Mouse (Mus musculus) hematopoietic multipotent progenitor cell, adult 10-12 weeks (in vitro differentiated cells): Measurements from ENCODE around the gene Wars2. TPM values are rescaled to one million over a fixed set of nuclear protein-coding genes. Genes with fewer than 3 reads are reported as not detected.

Experiments used
- polyA plus RNA-seq: library from polyadenylated mRNA; stranded (reverse); fragments of >175 nt; gene quantifications from 2 replicates; pipeline ENCODE4 v1.2.3, GENCODE M21; 2012; ENCODE audit warnings: low replicate concordance

Wars2 gene
- polyA plus RNA-seq: 0.45 and 1.2 TPM in 2 replicates

DNA sequence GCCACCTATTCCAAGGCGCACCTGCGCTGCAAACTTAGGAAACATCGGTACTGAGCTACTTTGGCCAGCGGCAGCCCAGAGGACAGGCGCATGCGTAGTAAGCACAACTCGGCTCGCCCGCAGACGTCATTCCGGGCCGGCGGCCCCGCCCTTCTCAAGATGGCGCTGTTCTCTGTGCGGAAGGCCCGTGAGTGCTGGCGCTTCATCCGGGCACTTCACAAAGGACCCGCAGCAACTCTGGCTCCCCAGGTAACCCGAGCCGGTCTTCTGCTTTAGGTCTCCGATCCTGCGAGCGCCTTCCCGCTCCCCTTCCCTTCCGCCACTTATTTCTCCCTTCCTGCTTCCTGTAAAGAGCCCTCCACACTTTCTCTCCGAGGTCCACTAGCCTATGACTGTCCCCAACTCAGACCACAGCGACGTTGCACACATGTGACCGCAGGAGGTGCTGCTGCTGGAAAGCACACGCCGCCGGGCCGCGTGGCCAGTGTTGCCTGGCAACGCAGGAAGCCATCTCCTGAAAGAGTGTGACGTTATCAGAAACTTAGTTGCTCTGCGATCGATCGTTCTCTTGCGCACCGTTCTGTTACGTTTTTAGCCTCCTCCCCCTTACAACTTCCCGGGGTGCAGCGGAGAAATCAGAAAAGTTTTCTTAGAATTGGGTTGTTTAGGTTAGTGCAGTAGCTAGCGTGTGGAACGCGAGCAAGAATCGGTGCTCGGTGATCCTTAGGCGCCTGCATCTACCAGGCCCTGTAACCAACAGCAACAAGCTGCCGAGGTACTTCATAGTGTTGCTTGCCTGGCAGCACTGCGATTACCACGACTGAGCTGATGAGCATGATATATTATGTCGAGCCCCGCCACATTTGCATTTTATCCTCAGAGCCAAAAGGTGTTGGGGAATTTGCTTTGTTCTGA lies at the start of gene Wars2:
Gene Wars2, plus strand, starts transcription at position 129 of the 915 bp plus-strand sequence.

DNA sequence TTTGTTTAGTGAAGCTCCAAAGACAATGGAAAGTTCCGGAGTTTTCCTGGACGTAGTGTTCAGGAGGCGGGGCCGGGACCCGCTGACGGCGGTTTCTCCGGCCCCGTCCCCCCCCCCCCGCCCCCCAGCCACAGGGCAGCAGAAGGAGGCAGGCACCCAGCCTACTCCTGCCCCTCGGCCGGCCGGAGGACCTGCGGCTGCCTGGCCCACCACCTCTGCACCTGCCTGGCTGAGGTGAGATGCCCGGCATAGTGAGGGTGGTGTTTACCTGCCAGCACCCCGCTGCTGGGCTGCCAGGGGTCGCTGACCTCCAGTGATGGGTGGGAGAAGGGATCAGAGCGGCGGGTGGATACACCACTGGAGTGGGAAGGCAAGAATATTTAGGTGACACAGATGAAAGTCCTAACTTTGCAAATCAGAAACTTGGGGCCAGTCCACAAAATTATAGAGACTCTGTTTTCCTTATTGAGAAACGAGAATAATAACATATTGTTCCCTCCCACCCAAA lies 99.4 kb downstream of the Wars2 start, which contains the start of gene Tbx15:
Gene Tbx15, plus strand, starts transcription at position 169 of the 508 bp plus-strand sequence.

Other genes starting within 250 kb of the Wars2 start
- not detected in 2 replicates for gene Hao2, start 247.8 kb upstream of the Wars2 start, polyA plus RNA-seq
- gene Tbx15, start 99.3 kb downstream of the Wars2 start, polyA plus RNA-seq: not detected in 2 replicates